Mouse (Mus musculus): ENCODE results near the gene Pdzrn4. TPM values are rescaled to one million over a fixed set of nuclear protein-coding genes. Genes with fewer than 3 reads are reported as not detected.
A peak's percentile ranks its signal among the peaks of the same experiment; 100 is the strongest.

The Pdzrn4 gene
- polyA plus RNA-seq, 1 experiment from 2014 or later: 1.5 TPM

GRCm38 (mm10) chr15:92571244-92571539 is 174.5 kb downstream of the Pdzrn4 start:
- Histone ChIP-seq H3K4me3 (no peak overlapping the region), H3K36me3 (replicated peaks) (no peaks in the 10 kb centered on the region), H3K27ac (no peak overlapping the region), H3K4me1 (peaks cover 8% of the 10 kb centered on the region), H3K27me3 (ENCODE audit: poor library complexity, severe bottlenecking) (peaks cover 3% of the 10 kb centered on the region; the same call in 1 of the 2 replicates), H3K9me3 (no peaks in the 10 kb centered on the region)
- DNase-seq (ENCODE audit: extremely low spot score, low spot score): no peak
- 81% methylated on average over 5 of the region's 5 CpGs for WGBS

- WGBS: 59% methylated on average over 11 of the region's 11 CpGs
- Histone ChIP-seq H3K9me3 (no peaks in the 10 kb centered on the region), H3K4me3 (no peak overlapping the region), H3K27me3 (ENCODE audit: poor library complexity, severe bottlenecking) (peaks cover 17% of the 10 kb centered on the region; the same call in 1 of the 2 replicates), H3K27ac (no peak overlapping the region), H3K36me3 (replicated peaks) (no peaks in the 10 kb centered on the region), H3K4me1 (peaks cover 21% of the 10 kb centered on the region)
- no peak for DNase-seq (ENCODE audit: extremely low spot score, low spot score)
These were observed 180.8 kb downstream of the Pdzrn4 start for GRCm38 (mm10) chr15:92577476-92577875.

- H3K27ac ChIP-seq: no peak overlapping the region
- no peaks in the 10 kb centered on the region for H3K36me3 ChIP-seq (replicated peaks)
- peaks cover 24% of the 10 kb centered on the region for H3K4me1 ChIP-seq
- DNase-seq (ENCODE audit: extremely low spot score, low spot score): no peak
- peaks cover 13% of the 10 kb centered on the region; the same call in 1 of the 2 replicates for H3K27me3 ChIP-seq (ENCODE audit: poor library complexity, severe bottlenecking)
- H3K4me3 ChIP-seq: no peak overlapping the region
- 64% methylated on average over 3 of the region's 3 CpGs for WGBS
- no peaks in the 10 kb centered on the region for H3K9me3 ChIP-seq
These were observed 183.5 kb downstream of the Pdzrn4 start for GRCm38 (mm10) chr15:92580217-92580616.

- H3K9me3 ChIP-seq: no peaks in the 10 kb centered on the region
- no peaks in the 10 kb centered on the region for H3K36me3 ChIP-seq (replicated peaks)
- DNase-seq (ENCODE audit: extremely low spot score, low spot score): no peak
- peaks cover 13% of the 10 kb centered on the region; the same call in 1 of the 2 replicates for H3K27me3 ChIP-seq (ENCODE audit: poor library complexity, severe bottlenecking)
- 72% methylated on average over 9 of the region's 9 CpGs for WGBS
- peaks cover 24% of the 10 kb centered on the region for H3K4me1 ChIP-seq
- H3K27ac ChIP-seq: no peak overlapping the region
- no peak overlapping the region for H3K4me3 ChIP-seq
These were observed 184.2 kb downstream of the Pdzrn4 start for GRCm38 (mm10) chr15:92580742-92581383.

GRCm38 (mm10) chr15:92584357-92585138 is 187.9 kb downstream of the Pdzrn4 start:
- H3K4me3 ChIP-seq: no peak overlapping the region
- H3K4me1 ChIP-seq: peaks cover 14% of the 10 kb centered on the region
- H3K27ac ChIP-seq: no peak overlapping the region
- H3K9me3 ChIP-seq: no peaks in the 10 kb centered on the region
- H3K36me3 ChIP-seq (replicated peaks): no peaks in the 10 kb centered on the region
- DNase-seq (ENCODE audit: extremely low spot score, low spot score): no peak
- WGBS: 88% methylated on average over 14 of the region's 14 CpGs
- no peaks in the 10 kb centered on the region; the same call in 1 of the 2 replicates for H3K27me3 ChIP-seq (ENCODE audit: poor library complexity, severe bottlenecking)

- Histone ChIP-seq H3K4me1 (0 out of 2 replicates have a peak, but pooled peaks cover 3% of the 10 kb centered on the region), H3K36me3 (replicated peaks) (no peaks in the 10 kb centered on the region), H3K4me3 (no peak overlapping the region), H3K9me3 (no peaks in the 10 kb centered on the region), H3K27me3 (ENCODE audit: poor library complexity, severe bottlenecking) (no peaks in the 10 kb centered on the region), H3K27ac (no peak overlapping the region)
- 85% methylated on average over 1 of the region's 1 CpGs for WGBS
- DNase-seq (ENCODE audit: extremely low spot score, low spot score): no peak
These were observed 190.8 kb downstream of the Pdzrn4 start for GRCm38 (mm10) chr15:92587431-92587830.

GRCm38 (mm10) chr15:92594721-92595120 is 198.0 kb downstream of the Pdzrn4 start:
- H3K27ac ChIP-seq: no peak overlapping the region
- peaks cover 19% of the 10 kb centered on the region for H3K27me3 ChIP-seq (ENCODE audit: poor library complexity, severe bottlenecking)
- H3K36me3 ChIP-seq (replicated peaks): no peaks in the 10 kb centered on the region
- H3K9me3 ChIP-seq: no peaks in the 10 kb centered on the region
- peaks cover 51% of the 10 kb centered on the region for H3K4me1 ChIP-seq
- WGBS: 39% methylated on average over 2 of the region's 2 CpGs
- no peak for DNase-seq (ENCODE audit: extremely low spot score, low spot score)
- no peak overlapping the region for H3K4me3 ChIP-seq

- peaks cover 44% of the 10 kb centered on the region for H3K27me3 ChIP-seq (ENCODE audit: poor library complexity, severe bottlenecking)
- H3K36me3 ChIP-seq (replicated peaks): no peaks in the 10 kb centered on the region
- DNase-seq (ENCODE audit: extremely low spot score, low spot score): peak; percentile 28
- no peaks in the 10 kb centered on the region for H3K9me3 ChIP-seq
- peaks cover 53% of the 10 kb centered on the region for H3K4me1 ChIP-seq
- H3K27ac ChIP-seq: peak overlapping the region; percentile 68; the same call in 1 of the 2 replicates
- peak overlapping the region; percentile 53 for H3K4me3 ChIP-seq
- under 1% methylated on average over 20 of the region's 20 CpGs for WGBS
These were observed 200.5 kb downstream of the Pdzrn4 start for GRCm38 (mm10) chr15:92597011-92597780.

GRCm38 (mm10) chr15:92598380-92599295 is 202.0 kb downstream of the Pdzrn4 start:
- Histone ChIP-seq H3K27me3 (ENCODE audit: poor library complexity, severe bottlenecking) (peaks cover 41% of the 10 kb centered on the region), H3K27ac (no peak overlapping the region), H3K9me3 (no peaks in the 10 kb centered on the region), H3K4me3 (peak overlapping the region; percentile 40), H3K36me3 (replicated peaks) (no peaks in the 10 kb centered on the region), H3K4me1 (peaks cover 53% of the 10 kb centered on the region)
- peak; percentile 23 for DNase-seq (ENCODE audit: extremely low spot score, low spot score)
- 1% methylated on average over 18 of the region's 18 CpGs for WGBS

- no peak overlapping the region for H3K27ac ChIP-seq
- no peak for DNase-seq (ENCODE audit: extremely low spot score, low spot score)
- H3K36me3 ChIP-seq (replicated peaks): no peaks in the 10 kb centered on the region
- peaks cover 49% of the 10 kb centered on the region for H3K4me1 ChIP-seq
- peaks cover 41% of the 10 kb centered on the region for H3K27me3 ChIP-seq (ENCODE audit: poor library complexity, severe bottlenecking)
- H3K4me3 ChIP-seq: peak overlapping the region; percentile 40
- 9% methylated on average over 7 of the region's 7 CpGs for WGBS
- H3K9me3 ChIP-seq: no peaks in the 10 kb centered on the region
These were observed 202.7 kb downstream of the Pdzrn4 start for GRCm38 (mm10) chr15:92599381-92599780.

GRCm38 (mm10) chr15:92610866-92611265 is 214.2 kb downstream of the Pdzrn4 start:
- Histone ChIP-seq H3K9me3 (no peaks in the 10 kb centered on the region), H3K27me3 (ENCODE audit: poor library complexity, severe bottlenecking) (peaks cover 7% of the 10 kb centered on the region; the same call in 1 of the 2 replicates), H3K36me3 (replicated peaks) (no peaks in the 10 kb centered on the region), H3K4me1 (peaks cover 16% of the 10 kb centered on the region), H3K27ac (no peak overlapping the region), H3K4me3 (no peak overlapping the region)
- WGBS: 92% methylated on average over 3 of the region's 3 CpGs
- no peak for DNase-seq (ENCODE audit: extremely low spot score, low spot score)

GRCm38 (mm10) chr15:92612386-92612785 is 215.7 kb downstream of the Pdzrn4 start:
- DNase-seq (ENCODE audit: extremely low spot score, low spot score): no peak
- peaks cover 7% of the 10 kb centered on the region; the same call in 1 of the 2 replicates for H3K27me3 ChIP-seq (ENCODE audit: poor library complexity, severe bottlenecking)
- H3K4me1 ChIP-seq: peaks cover 16% of the 10 kb centered on the region
- H3K4me3 ChIP-seq: no peak overlapping the region
- H3K9me3 ChIP-seq: no peaks in the 10 kb centered on the region
- 64% methylated on average over 1 of the region's 1 CpGs for WGBS
- H3K27ac ChIP-seq: no peak overlapping the region
- H3K36me3 ChIP-seq (replicated peaks): no peaks in the 10 kb centered on the region
